Mouse (Mus musculus): ENCODE measurements around the gene Spns1. TPM values are rescaled to one million over a fixed set of nuclear protein-coding genes. Genes with fewer than 3 reads are reported as not detected.

The Spns1 gene
- polyA plus RNA-seq, 1 experiment = 52.3 TPM

DNA sequence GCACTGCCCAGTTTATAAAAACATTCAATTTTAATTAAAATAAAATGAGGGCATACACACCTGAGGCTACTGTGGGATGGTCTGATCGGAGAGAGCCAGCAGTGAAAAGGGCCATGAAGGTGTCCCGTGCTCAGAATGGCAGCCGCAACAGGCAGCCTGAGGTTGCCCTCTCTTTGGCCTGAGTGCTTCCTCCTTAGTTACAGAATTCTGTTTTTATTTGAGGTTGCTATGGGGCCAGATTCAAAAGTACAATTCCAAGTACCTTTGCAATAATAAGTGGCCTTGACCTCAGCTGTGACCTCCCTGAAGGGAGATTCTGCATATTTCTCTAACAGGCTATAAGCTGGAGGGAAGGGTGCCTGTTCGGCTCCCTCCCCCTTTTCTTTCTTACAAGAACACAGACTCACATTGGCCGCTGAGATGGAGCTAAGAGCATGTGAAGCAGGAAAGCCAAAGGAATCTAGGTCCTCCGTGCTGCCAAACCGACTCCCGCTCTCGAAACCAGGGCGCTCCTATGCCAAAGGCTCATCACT, 25.8 kb downstream of the Spns1 start:
- no peak overlapping the region; the same call in 1 of the 2 replicates for H3K27ac ChIP-seq (ENCODE audit: insufficient read depth, low read length)
- peaks cover 16% of the 10 kb centered on the region for H3K4me1 ChIP-seq (ENCODE audit: control insufficient read depth, insufficient read depth, low read length)
- no peaks in the 10 kb centered on the region for H3K36me3 ChIP-seq (ENCODE audit: control insufficient read depth, insufficient read depth, low read length, poor library complexity, severe bottlenecking)
- TF ChIP-seq CTCF (IDR thresholded peaks at IDR 0.05; ENCODE audit: low read depth, low read length) (no peak), EP300 (IDR thresholded peaks at IDR 0.05; ENCODE audit: insufficient read depth, low read depth, low read length) (no peak), POLR2A (IDR thresholded peaks at IDR 0.05; ENCODE audit: insufficient read depth, low read length) (no peak)
- no peak overlapping the region for H3K4me3 ChIP-seq (ENCODE audit: low read depth, low read length)
- no peaks in the 10 kb centered on the region for H3K27me3 ChIP-seq (ENCODE audit: control insufficient read depth, insufficient read depth, low read length, poor library complexity, severe bottlenecking)
- no peaks in the 10 kb centered on the region for H3K9me3 ChIP-seq (replicated peaks; ENCODE audit: control insufficient read depth, insufficient read depth, low read length, poor library complexity, severe bottlenecking)
- H3K9ac ChIP-seq (ENCODE audit: low read depth, poor library complexity, severe bottlenecking) = peak overlapping the region; percentile 15

DNA sequence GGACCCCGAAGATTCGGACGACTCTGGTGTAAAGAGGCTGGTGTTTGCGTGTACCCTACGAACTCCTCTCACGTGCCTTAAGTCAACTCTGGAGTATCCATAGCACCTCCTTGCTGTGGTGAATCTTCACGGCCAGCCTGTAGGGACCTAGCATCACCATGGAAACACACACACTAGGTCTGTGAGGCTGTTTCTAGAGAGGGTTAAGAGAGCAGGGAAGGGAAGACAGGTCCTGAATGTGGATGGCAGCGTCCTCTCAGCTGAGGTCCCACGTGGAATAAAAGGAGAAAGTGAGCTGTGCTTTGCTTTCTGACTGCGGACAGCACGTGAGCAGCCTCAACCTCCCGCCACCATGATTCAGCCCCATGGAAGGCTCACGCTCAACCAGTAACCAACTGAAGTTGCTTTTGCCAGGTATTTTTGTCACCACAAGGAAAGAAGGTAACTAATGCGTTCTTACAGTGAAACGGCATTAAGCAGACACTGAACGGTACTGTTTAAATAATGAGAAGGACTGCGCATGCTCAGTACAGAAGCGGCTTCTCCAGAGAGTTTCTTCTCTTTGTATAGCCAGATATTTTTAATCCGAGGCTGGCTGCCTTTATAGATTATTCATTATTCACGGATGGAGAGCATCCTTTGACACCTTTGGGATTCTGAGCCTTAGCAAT, 26.4 kb downstream of the Spns1 start:
- peaks cover 16% of the 10 kb centered on the region for H3K4me1 ChIP-seq (ENCODE audit: control insufficient read depth, insufficient read depth, low read length)
- peak overlapping the region; percentile 15 for H3K9ac ChIP-seq (ENCODE audit: low read depth, poor library complexity, severe bottlenecking)
- no peak for TF ChIP-seq EP300 (IDR thresholded peaks at IDR 0.05; ENCODE audit: insufficient read depth, low read depth, low read length)
- no peak for TF ChIP-seq POLR2A (IDR thresholded peaks at IDR 0.05; ENCODE audit: insufficient read depth, low read length)
- no peak for TF ChIP-seq CTCF (IDR thresholded peaks at IDR 0.05; ENCODE audit: low read depth, low read length)
- no peaks in the 10 kb centered on the region for H3K36me3 ChIP-seq (ENCODE audit: control insufficient read depth, insufficient read depth, low read length, poor library complexity, severe bottlenecking)
- peak overlapping the region; percentile 40; the same call in 1 of the 2 replicates for H3K27ac ChIP-seq (ENCODE audit: insufficient read depth, low read length)
- H3K27me3 ChIP-seq (ENCODE audit: control insufficient read depth, insufficient read depth, low read length, poor library complexity, severe bottlenecking) = no peaks in the 10 kb centered on the region
- H3K4me3 ChIP-seq (ENCODE audit: low read depth, low read length) = peak overlapping the region; percentile 8; the same call in 1 of the 2 replicates
- H3K9me3 ChIP-seq (replicated peaks; ENCODE audit: control insufficient read depth, insufficient read depth, low read length, poor library complexity, severe bottlenecking) = no peaks in the 10 kb centered on the region

DNA sequence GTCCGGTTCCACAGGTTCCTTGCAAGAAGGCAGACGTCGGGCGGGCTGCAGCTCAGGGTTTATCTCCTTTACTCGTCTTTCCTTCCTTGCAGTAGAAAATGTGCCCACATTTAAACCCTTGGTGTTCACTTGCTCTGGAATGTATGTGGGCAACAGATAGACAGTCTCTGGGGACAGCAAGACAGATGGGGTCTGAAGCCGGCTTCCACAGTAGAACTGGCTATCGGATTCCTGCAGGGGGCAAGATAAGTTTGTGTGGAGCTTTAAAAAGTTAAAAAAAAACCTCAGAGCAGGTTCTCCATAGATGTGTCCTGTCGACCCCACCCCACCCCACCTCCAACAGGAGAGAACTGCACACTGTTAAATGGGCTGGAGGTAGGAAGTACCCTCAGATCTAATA, 29.0 kb downstream of the Spns1 start:
- TF ChIP-seq EP300 (IDR thresholded peaks at IDR 0.05; ENCODE audit: insufficient read depth, low read depth, low read length) (no peak), CTCF (IDR thresholded peaks at IDR 0.05; ENCODE audit: low read depth, low read length) (no peak), POLR2A (IDR thresholded peaks at IDR 0.05; ENCODE audit: insufficient read depth, low read length) (no peak)
- Histone ChIP-seq H3K9ac (ENCODE audit: low read depth, poor library complexity, severe bottlenecking) (no peak overlapping the region), H3K4me3 (ENCODE audit: low read depth, low read length) (no peak overlapping the region), H3K9me3 (replicated peaks; ENCODE audit: control insufficient read depth, insufficient read depth, low read length, poor library complexity, severe bottlenecking) (no peaks in the 10 kb centered on the region), H3K27me3 (ENCODE audit: control insufficient read depth, insufficient read depth, low read length, poor library complexity, severe bottlenecking) (no peaks in the 10 kb centered on the region), H3K27ac (ENCODE audit: insufficient read depth, low read length) (peak overlapping the region; percentile 45; the same call in 1 of the 2 replicates), H3K36me3 (ENCODE audit: control insufficient read depth, insufficient read depth, low read length, poor library complexity, severe bottlenecking) (no peaks in the 10 kb centered on the region), H3K4me1 (ENCODE audit: control insufficient read depth, insufficient read depth, low read length) (peaks cover 15% of the 10 kb centered on the region)

DNA sequence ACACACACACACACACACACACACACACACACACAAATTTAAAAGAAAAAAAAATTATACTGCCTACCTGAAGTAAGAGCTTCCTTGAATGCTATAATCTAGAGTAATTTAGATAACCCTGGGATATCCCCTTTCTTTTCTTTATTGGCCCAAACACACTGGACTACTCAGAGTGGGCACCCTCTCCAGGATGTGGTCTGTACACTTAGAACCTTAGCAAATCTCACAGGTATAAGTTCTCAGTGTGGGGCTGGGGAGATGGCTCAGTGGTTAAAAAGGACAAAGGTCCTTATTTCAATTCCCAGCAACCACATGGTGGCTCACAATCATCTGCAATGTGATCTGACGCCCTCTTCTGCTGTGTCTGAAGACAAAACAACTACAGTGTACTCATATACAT, 30.2 kb downstream of the Spns1 start:
- Histone ChIP-seq H3K9ac (ENCODE audit: low read depth, poor library complexity, severe bottlenecking) (no peak overlapping the region), H3K36me3 (ENCODE audit: control insufficient read depth, insufficient read depth, low read length, poor library complexity, severe bottlenecking) (no peaks in the 10 kb centered on the region), H3K27me3 (ENCODE audit: control insufficient read depth, insufficient read depth, low read length, poor library complexity, severe bottlenecking) (no peaks in the 10 kb centered on the region), H3K4me1 (ENCODE audit: control insufficient read depth, insufficient read depth, low read length) (peaks cover 15% of the 10 kb centered on the region), H3K4me3 (ENCODE audit: low read depth, low read length) (no peak overlapping the region), H3K9me3 (replicated peaks; ENCODE audit: control insufficient read depth, insufficient read depth, low read length, poor library complexity, severe bottlenecking) (no peaks in the 10 kb centered on the region), H3K27ac (ENCODE audit: insufficient read depth, low read length) (no peak overlapping the region)
- TF ChIP-seq CTCF (IDR thresholded peaks at IDR 0.05; ENCODE audit: low read depth, low read length) (no peak), POLR2A (IDR thresholded peaks at IDR 0.05; ENCODE audit: insufficient read depth, low read length) (no peak), EP300 (IDR thresholded peaks at IDR 0.05; ENCODE audit: insufficient read depth, low read depth, low read length) (no peak)

DNA sequence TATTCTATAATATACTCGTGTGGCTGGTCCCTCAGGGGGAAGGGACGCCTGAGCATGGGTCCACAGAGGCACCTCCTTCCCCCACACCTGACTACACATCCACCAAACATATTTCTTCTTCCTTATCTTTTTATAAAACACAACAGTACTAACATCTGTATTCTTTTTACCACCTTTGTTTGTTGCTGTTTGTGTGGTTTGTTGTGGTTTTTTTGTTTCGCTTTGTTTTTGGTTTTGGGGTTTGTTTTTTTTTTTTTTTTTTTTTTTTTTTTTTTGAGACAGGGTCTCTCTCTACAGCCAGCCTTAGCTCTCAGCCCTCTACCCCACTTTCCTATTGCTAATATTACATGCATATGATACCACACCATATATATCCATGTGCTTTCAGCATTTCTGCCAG, 31.3 kb downstream of the Spns1 start:
- Histone ChIP-seq H3K27me3 (ENCODE audit: control insufficient read depth, insufficient read depth, low read length, poor library complexity, severe bottlenecking) (no peaks in the 10 kb centered on the region), H3K4me1 (ENCODE audit: control insufficient read depth, insufficient read depth, low read length) (peaks cover 14% of the 10 kb centered on the region), H3K36me3 (ENCODE audit: control insufficient read depth, insufficient read depth, low read length, poor library complexity, severe bottlenecking) (no peaks in the 10 kb centered on the region), H3K9me3 (replicated peaks; ENCODE audit: control insufficient read depth, insufficient read depth, low read length, poor library complexity, severe bottlenecking) (no peaks in the 10 kb centered on the region), H3K4me3 (ENCODE audit: low read depth, low read length) (no peak overlapping the region), H3K9ac (ENCODE audit: low read depth, poor library complexity, severe bottlenecking) (peak overlapping the region; percentile 49; the same call in 1 of the 2 replicates), H3K27ac (ENCODE audit: insufficient read depth, low read length) (0 out of 2 replicates have a peak overlapping the region, but pooled peaks have one; percentile 30)
- TF ChIP-seq POLR2A (IDR thresholded peaks at IDR 0.05; ENCODE audit: insufficient read depth, low read length) (no peak), EP300 (IDR thresholded peaks at IDR 0.05; ENCODE audit: insufficient read depth, low read depth, low read length) (no peak), CTCF (IDR thresholded peaks at IDR 0.05; ENCODE audit: low read depth, low read length) (no peak)

DNA sequence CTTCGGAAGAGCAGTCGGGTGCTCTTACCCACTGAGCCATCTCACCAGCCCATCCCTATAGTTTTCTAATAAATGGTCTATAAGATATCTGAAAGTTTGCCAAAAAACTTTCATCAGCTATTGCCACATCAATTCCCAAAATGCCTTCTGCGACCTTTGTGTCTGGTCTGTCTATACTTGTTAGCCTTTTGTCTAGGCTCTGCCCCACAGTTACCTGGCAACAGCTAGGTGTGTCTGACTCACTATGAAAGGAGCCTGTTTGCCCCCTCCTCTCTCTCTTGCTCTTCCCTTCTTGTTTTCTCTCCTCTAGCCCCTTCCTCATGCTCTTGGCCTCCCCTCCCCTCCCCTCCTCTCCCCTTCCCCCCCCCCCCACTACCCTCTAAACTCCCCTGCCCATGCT, 31.7 kb downstream of the Spns1 start:
- H3K4me1 ChIP-seq (ENCODE audit: control insufficient read depth, insufficient read depth, low read length) = peaks cover 13% of the 10 kb centered on the region
- H3K4me3 ChIP-seq (ENCODE audit: low read depth, low read length) = no peak overlapping the region
- H3K27me3 ChIP-seq (ENCODE audit: control insufficient read depth, insufficient read depth, low read length, poor library complexity, severe bottlenecking) = no peaks in the 10 kb centered on the region
- no peaks in the 10 kb centered on the region for H3K9me3 ChIP-seq (replicated peaks; ENCODE audit: control insufficient read depth, insufficient read depth, low read length, poor library complexity, severe bottlenecking)
- peak overlapping the region; percentile 49; the same call in 1 of the 2 replicates for H3K9ac ChIP-seq (ENCODE audit: low read depth, poor library complexity, severe bottlenecking)
- peak overlapping the region; percentile 49; the same call in 1 of the 2 replicates for H3K27ac ChIP-seq (ENCODE audit: insufficient read depth, low read length)
- TF ChIP-seq EP300 (IDR thresholded peaks at IDR 0.05; ENCODE audit: insufficient read depth, low read depth, low read length) (no peak), CTCF (IDR thresholded peaks at IDR 0.05; ENCODE audit: low read depth, low read length) (no peak), POLR2A (IDR thresholded peaks at IDR 0.05; ENCODE audit: insufficient read depth, low read length) (no peak)
- no peaks in the 10 kb centered on the region for H3K36me3 ChIP-seq (ENCODE audit: control insufficient read depth, insufficient read depth, low read length, poor library complexity, severe bottlenecking)
